Mouse (Mus musculus) midbrain, embryonic 15.5 days (tissue): Measurements from ENCODE around the gene Mok. TPM values are rescaled to one million over a fixed set of nuclear protein-coding genes. Genes with fewer than 3 reads are reported as not detected.

Experiments
- ATAC-seq: fragments of 200-750 bp; cut with Nextera tagmentation; replicated peaks from 2 replicates; pipeline ENCODE4 v1.8.0; 2017; ENCODE audit warnings: moderate TSS enrichment
- H3K27ac ChIP-seq: fragments of 300-500 bp; sonication (generic); 2 replicates; pipeline ENCODE4 v1.5.1; 2015; ENCODE audit warnings: mild to moderate bottlenecking, inconsistent platforms
- H3K27me3 ChIP-seq: fragments of 300-500 bp; sonication (generic); replicated peaks from 2 replicates; pipeline ENCODE4 v1.6.1; 2015; ENCODE audit warnings: inconsistent platforms
- H3K36me3 ChIP-seq: fragments of 300-500 bp; sonication (generic); replicated peaks from 2 replicates; pipeline ENCODE4 v1.6.1; 2015; ENCODE audit warnings: inconsistent platforms
- H3K4me1 ChIP-seq: fragments of 300-500 bp; sonication (generic); 2 replicates; pipeline ENCODE4 v1.6.1; 2015; ENCODE audit warnings: inconsistent platforms
- H3K4me2 ChIP-seq: fragments of 300-500 bp; sonication (generic); 2 replicates; pipeline ENCODE4 v1.6.1; 2015; ENCODE audit warnings: inconsistent platforms, mild to moderate bottlenecking, moderate library complexity
- H3K4me3 ChIP-seq: fragments of 300-500 bp; sonication (generic); 2 replicates; pipeline ENCODE4 v1.5.1; 2015; ENCODE audit warnings: mild to moderate bottlenecking, inconsistent platforms
- H3K9ac ChIP-seq: fragments of 300-500 bp; sonication (generic); 2 replicates; pipeline ENCODE4 v1.6.1; 2015; ENCODE audit warnings: mild to moderate bottlenecking, inconsistent platforms
- H3K9me3 ChIP-seq: fragments of 300-500 bp; sonication (generic); 2 replicates; pipeline ENCODE4 v1.6.1; 2016; ENCODE audit warnings: inconsistent platforms
- WGBS: fragments of 180-500 bp; shearing (Covaris S2); methylation state at CpG from one replicate; pipeline ENCODE4 v1.1.7; 2015; ENCODE audit warnings: mixed read lengths; 5-methylcytosine and 5-hydroxymethylcytosine counted together
- polyA plus RNA-seq: library from polyadenylated mRNA; unstranded; fragments of >200 nt; fragmentation: Nextera tagmentation; extraction: Ambion mirVana; gene quantifications from 2 replicates; pipeline ENCODE4 v1.2.1, GENCODE M21; 2015

Mok gene
- polyA plus RNA-seq, 1 experiment from 2014 or later, result 17.2 TPM

- WGBS, result 82% methylated on average over 5 of the region's 5 CpGs
- H3K9ac ChIP-seq, result no peak overlapping the region
Measured at GRCm38 (mm10) chr12:110777853-110778252, 62.9 kb downstream of the Mok start.

GRCm38 (mm10) chr12:110775628-110776426, 64.9 kb downstream of the Mok start:
- H3K27ac ChIP-seq, result no peak overlapping the region
- no peak overlapping the region for H3K9ac ChIP-seq
- no peak for ATAC-seq
- H3K4me3 ChIP-seq, result no peak overlapping the region
- no peaks in the 10 kb centered on the region for H3K27me3 ChIP-seq
- 83% methylated on average over 5 of the region's 5 CpGs for WGBS
- peaks cover 4% of the 10 kb centered on the region; the same call in 1 of the 2 replicates for H3K36me3 ChIP-seq
- no peaks in the 10 kb centered on the region for H3K4me1 ChIP-seq
- no peak overlapping the region for H3K4me2 ChIP-seq
- H3K9me3 ChIP-seq, result no peaks in the 10 kb centered on the region

More at GRCm38 (mm10) chr12:110777853-110778252, 62.9 kb downstream of the Mok start:
- Histone ChIP-seq H3K4me1 (no peaks in the 10 kb centered on the region), H3K27me3 (no peaks in the 10 kb centered on the region), H3K27ac (no peak overlapping the region), H3K9me3 (no peaks in the 10 kb centered on the region), H3K4me2 (no peak overlapping the region), H3K36me3 (peaks cover 4% of the 10 kb centered on the region; the same call in 1 of the 2 replicates), H3K4me3 (no peak overlapping the region)
- ATAC-seq, result no peak

GRCm38 (mm10) chr12:110771961-110772360, 68.8 kb downstream of the Mok start:
- Histone ChIP-seq H3K27ac (no peak overlapping the region), H3K9ac (no peak overlapping the region), H3K4me3 (no peak overlapping the region), H3K27me3 (no peaks in the 10 kb centered on the region), H3K36me3 (no peaks in the 10 kb centered on the region), H3K4me2 (no peak overlapping the region), H3K9me3 (no peaks in the 10 kb centered on the region), H3K4me1 (peaks cover 17% of the 10 kb centered on the region)
- no peak for ATAC-seq
- WGBS, result 94% methylated on average over 6 of the region's 6 CpGs

- Histone ChIP-seq H3K27me3 (no peaks in the 10 kb centered on the region), H3K9me3 (no peaks in the 10 kb centered on the region), H3K4me2 (no peak overlapping the region), H3K9ac (no peak overlapping the region), H3K4me1 (peaks cover 17% of the 10 kb centered on the region), H3K27ac (no peak overlapping the region), H3K4me3 (no peak overlapping the region), H3K36me3 (no peaks in the 10 kb centered on the region)
- 96% methylated on average over 10 of the region's 10 CpGs for WGBS
- no peak for ATAC-seq
Measured at GRCm38 (mm10) chr12:110770479-110771247, 70.1 kb downstream of the Mok start.

- no peak overlapping the region for H3K4me2 ChIP-seq
- peaks cover 22% of the 10 kb centered on the region for H3K4me1 ChIP-seq
- 68% methylated on average over 6 of the region's 6 CpGs for WGBS
- no peak for ATAC-seq
- no peak overlapping the region for H3K4me3 ChIP-seq
- no peak overlapping the region for H3K9ac ChIP-seq
- no peaks in the 10 kb centered on the region for H3K36me3 ChIP-seq
- H3K27ac ChIP-seq, result 0 out of 2 replicates have a peak overlapping the region, but pooled peaks have one; percentile 21
- no peaks in the 10 kb centered on the region for H3K9me3 ChIP-seq
- H3K27me3 ChIP-seq, result no peaks in the 10 kb centered on the region
Measured at GRCm38 (mm10) chr12:110769660-110770297, 71.0 kb downstream of the Mok start.

- no peak overlapping the region for H3K27ac ChIP-seq
- H3K9ac ChIP-seq, result no peak overlapping the region
Measured at GRCm38 (mm10) chr12:110768562-110768961, 72.2 kb downstream of the Mok start.

GRCm38 (mm10) chr12:110764531-110764930, 76.2 kb downstream of the Mok start:
- Histone ChIP-seq H3K27ac (no peak overlapping the region), H3K4me1 (peaks cover 30% of the 10 kb centered on the region), H3K4me2 (no peak overlapping the region), H3K9me3 (no peaks in the 10 kb centered on the region), H3K27me3 (no peaks in the 10 kb centered on the region), H3K9ac (no peak overlapping the region), H3K36me3 (no peaks in the 10 kb centered on the region), H3K4me3 (no peak overlapping the region)
- WGBS, result 89% methylated on average over 5 of the region's 5 CpGs
- no peak for ATAC-seq

More at GRCm38 (mm10) chr12:110768562-110768961, 72.2 kb downstream of the Mok start:
- ATAC-seq, result no peak
- no peak overlapping the region for H3K4me2 ChIP-seq
- H3K4me1 ChIP-seq, result peaks cover 22% of the 10 kb centered on the region
- no peak overlapping the region for H3K4me3 ChIP-seq
- no peaks in the 10 kb centered on the region for H3K27me3 ChIP-seq
- H3K9me3 ChIP-seq, result no peaks in the 10 kb centered on the region
- no peaks in the 10 kb centered on the region for H3K36me3 ChIP-seq

- Histone ChIP-seq H3K4me2 (no peak overlapping the region), H3K27ac (no peak overlapping the region), H3K4me1 (peaks cover 18% of the 10 kb centered on the region; the same call in 1 of the 2 replicates), H3K27me3 (no peaks in the 10 kb centered on the region), H3K4me3 (no peak overlapping the region), H3K9ac (no peak overlapping the region), H3K9me3 (no peaks in the 10 kb centered on the region), H3K36me3 (no peaks in the 10 kb centered on the region)
- 59% methylated on average over 2 of the region's 2 CpGs for WGBS
- ATAC-seq, result no peak
Measured at GRCm38 (mm10) chr12:110762321-110762720, 78.4 kb downstream of the Mok start.

- 91% methylated on average over 8 of the region's 8 CpGs for WGBS
- H3K9ac ChIP-seq, result no peak overlapping the region
- no peak overlapping the region for H3K27ac ChIP-seq
- H3K27me3 ChIP-seq, result no peaks in the 10 kb centered on the region
- H3K9me3 ChIP-seq, result no peaks in the 10 kb centered on the region
- ATAC-seq, result no peak
- H3K4me3 ChIP-seq, result no peak overlapping the region
- H3K36me3 ChIP-seq, result no peaks in the 10 kb centered on the region
- H3K4me2 ChIP-seq, result no peak overlapping the region
- H3K4me1 ChIP-seq, result peaks cover 12% of the 10 kb centered on the region; the same call in 1 of the 2 replicates
Measured at GRCm38 (mm10) chr12:110758932-110759331, 81.8 kb downstream of the Mok start.

Other genes starting within 250 kb of the Mok start
- gene Dync1h1, start 239.5 kb downstream of the Mok start, polyA plus RNA-seq, result 93.3 and 108 TPM in 2 replicates
- 0.31 TPM in 1 of 2 replicates, not detected in the other for gene 1700001K19Rik, start 158.3 kb downstream of the Mok start, polyA plus RNA-seq
- 1,449 and 1,477 TPM in 2 replicates for gene Hsp90aa1, start 138.2 kb downstream of the Mok start, polyA plus RNA-seq
- 25.5 and 26.8 TPM in 2 replicates for gene Wdr20, start 103.0 kb downstream of the Mok start, polyA plus RNA-seq
- gene Zfp839, start 9.3 kb upstream of the Mok start, polyA plus RNA-seq, result 3.9 and 4.4 TPM in 2 replicates
- 76.3 and 85.4 TPM in 2 replicates for gene Cinp, start 48.2 kb upstream of the Mok start, polyA plus RNA-seq
- 8.9 and 9.4 TPM in 2 replicates for gene Tecpr2, start 48.3 kb upstream of the Mok start, polyA plus RNA-seq
- 8.0 and 8.3 TPM in 2 replicates for gene Ankrd9, start 138.1 kb upstream of the Mok start, polyA plus RNA-seq
- 4.7 and 5.1 TPM in 2 replicates for gene Rcor1, start 198.4 kb upstream of the Mok start, polyA plus RNA-seq